Mouse (Mus musculus) lung, postnatal 0 days (tissue): ENCODE measurements at regions not wholly inside any gene's neighbourhood (a gene's known extent, or its start where the extent isn't known, plus 50 kb on each side); places are given as distances from the start of the nearest gene placed in this dataset.

Experiments
- CTCF ChIP-seq: IDR thresholded peaks from 2 replicates; pipeline ENCODE4 v1.5.1; 2016; ENCODE audit warnings: antibody characterized with exemption, mild to moderate bottlenecking
- EP300 ChIP-seq: IDR thresholded peaks from 2 replicates; pipeline ENCODE4 v1.6.1; 2016; ENCODE audit warnings: antibody characterized with exemption, mild to moderate bottlenecking, control low read depth

DNA sequence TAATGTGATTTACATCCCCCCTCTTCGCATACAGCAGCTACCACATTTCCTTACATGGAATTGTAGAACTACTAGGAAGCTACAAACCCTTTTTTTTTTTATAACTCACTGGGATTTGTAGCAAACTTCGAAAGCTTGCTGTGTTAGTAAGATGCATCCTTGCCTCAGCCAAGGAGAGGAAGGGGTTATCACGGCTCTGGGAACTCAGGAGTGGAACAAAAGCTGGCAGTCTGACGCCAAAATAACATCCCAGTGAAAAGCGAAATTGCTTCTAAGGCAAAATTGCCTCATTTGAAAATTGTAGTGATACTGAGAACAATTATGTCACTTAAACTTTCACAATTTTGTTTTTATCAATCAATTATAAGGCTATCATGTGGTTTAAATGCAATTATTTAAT lies 81.6 kb upstream of the Sem1 start:
- TF ChIP-seq EP300: no peak
- no peak for TF ChIP-seq CTCF
